Mouse (Mus musculus) cerebellum, adult (tissue): ENCODE measurements around the gene Nrn1l.
A peak's percentile ranks its signal among the peaks of the same experiment; 100 is the strongest.

Source experiments
- ATAC-seq: cut with Nextera tagmentation; 2 replicates; pipeline ENCODE4 v1.9.2; 2017; ENCODE audit warnings: mild to moderate bottlenecking, moderate library complexity, mixed read lengths; ENCODE audit not compliant: insufficient number of reproducible peaks, low FRiP score, low TSS enrichment

Gene Nrn1l

DNA sequence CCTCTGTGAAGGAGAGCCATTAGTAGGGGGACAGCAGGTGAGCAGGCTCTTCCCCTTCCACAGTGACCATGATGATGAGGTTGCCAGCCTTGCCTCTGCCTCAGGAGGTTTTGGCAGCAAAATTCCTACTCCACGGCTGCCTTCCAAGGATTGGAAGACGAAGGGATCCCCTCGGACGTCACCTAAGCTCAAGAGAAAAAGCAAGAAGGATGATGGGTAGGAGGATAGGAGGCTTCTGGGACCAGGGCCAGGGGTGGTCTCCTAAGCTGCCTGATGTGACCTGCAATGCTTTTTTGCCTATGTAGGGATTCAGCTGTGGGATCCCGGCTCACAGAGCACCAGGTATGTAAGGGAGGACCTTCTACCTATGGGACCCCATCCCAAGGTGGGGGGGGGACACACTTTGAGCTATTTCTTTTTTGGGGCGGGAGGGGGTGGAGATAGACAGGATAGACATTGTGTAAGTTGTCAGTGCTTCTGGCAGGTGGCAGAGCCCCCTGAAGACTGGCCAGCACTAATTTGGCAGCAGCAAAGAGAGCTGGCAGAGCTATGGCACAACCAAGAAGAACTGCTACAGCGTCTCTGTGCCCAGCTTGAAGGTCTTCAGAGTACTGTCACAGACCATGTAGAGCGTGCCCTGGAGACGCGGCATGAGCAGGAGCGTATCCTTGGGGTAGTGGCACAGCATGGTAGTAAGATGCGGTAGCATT lies 3.5 kb upstream of the Nrn1l start:
- ATAC-seq: no peak

- no peak for ATAC-seq
These were observed 2.5 kb upstream of the Nrn1l start for GRCm38 (mm10) chr8:105890870-105891269.

GRCm38 (mm10) chr8:105892432-105892831 lies 935 bp upstream of the Nrn1l start:
- no peak for ATAC-seq

DNA sequence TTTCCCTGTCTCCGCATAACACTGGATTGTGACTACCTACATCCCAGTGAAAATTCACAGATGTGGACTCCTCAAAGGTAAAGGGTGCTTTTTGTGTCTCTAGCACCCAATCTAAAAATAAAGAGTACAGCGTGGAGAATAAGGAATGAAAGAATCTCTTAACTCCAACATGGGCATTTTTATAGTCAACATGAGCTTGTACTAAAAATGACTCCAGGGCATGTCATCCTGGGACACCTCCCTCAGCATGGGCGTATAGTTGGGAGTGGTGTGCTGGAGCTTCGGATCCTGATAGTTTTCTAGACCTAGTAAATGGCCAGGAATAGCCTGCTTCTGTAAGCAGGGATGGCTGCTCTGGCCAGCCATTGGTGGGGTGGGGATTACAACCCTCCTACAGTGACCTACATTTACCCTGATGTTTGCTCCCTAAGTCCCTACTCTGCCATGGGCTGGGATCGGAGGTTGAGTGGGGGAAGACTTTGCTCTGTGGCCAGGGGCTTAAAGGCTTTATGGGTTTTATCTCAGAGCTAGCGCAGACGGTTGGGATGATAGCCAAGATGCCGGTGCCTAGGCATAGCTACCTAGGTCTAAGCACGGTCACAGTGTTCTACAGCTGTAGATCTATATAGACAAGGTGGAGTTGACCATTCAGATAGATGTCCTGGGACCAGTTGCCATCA lies 4.6 kb downstream of the Nrn1l start:
- ATAC-seq: no peak

GRCm38 (mm10) chr8:105900180-105900940 lies 7.0 kb downstream of the Nrn1l start, which contains the start of gene Pskh1:
Gene Pskh1 (plus strand): TSS chr8:105900441.
- peak; percentile 95 for ATAC-seq

DNA sequence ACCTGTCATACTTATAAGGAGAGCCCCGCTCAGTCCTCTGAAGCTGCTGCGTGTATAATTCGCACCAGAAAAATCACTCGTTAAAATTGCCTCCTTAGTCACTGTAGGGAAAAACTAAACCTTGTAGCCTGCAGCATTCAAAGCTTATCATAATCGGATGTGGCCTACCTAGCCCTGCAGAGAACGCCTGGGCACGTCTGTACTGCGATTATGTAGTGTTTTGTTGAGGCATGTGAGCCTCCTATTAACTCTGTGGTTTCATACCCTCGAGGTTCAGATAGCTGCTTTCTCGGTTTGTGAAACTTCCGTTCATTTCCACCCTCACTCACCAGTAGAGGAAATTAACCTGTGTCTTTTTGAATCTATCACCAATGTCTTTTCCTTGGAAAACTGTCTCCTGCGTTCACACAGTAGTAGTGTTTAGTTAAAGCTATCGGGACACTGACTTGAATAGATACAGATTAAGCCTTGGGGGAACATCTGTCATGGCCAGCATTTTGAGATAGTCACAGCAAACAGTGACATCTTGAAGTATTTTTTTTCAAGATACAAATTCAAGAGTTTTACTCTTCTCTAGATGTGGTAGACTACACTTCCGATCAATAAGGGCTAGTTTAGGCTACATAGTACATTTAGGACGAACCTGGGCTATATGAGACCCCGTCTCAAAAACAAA lies 7.7 kb downstream of the Nrn1l start:
- ATAC-seq: 0 out of 2 replicates have a peak, but pooled peaks have one; percentile 11

DNA sequence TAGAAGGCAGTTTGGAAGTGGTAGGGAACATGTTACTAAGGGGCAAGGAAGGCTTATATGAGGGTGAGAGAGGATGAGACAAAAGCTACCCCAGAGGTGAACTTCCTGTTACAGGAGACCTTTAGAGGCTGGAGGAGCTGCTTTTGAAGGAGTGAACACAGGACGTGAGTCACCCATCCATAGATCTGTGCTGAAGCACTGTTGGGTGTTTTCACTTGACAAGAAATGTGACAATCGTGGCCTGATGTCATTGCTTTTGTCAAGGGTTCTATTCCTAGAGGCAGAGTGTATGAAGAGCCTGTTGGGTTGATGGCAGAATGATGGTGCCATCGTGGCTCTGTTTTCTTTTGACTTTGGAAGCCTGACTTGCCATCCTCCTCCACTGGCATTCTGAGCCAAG lies 26.0 kb downstream of the Nrn1l start:
- ATAC-seq: no peak

DNA sequence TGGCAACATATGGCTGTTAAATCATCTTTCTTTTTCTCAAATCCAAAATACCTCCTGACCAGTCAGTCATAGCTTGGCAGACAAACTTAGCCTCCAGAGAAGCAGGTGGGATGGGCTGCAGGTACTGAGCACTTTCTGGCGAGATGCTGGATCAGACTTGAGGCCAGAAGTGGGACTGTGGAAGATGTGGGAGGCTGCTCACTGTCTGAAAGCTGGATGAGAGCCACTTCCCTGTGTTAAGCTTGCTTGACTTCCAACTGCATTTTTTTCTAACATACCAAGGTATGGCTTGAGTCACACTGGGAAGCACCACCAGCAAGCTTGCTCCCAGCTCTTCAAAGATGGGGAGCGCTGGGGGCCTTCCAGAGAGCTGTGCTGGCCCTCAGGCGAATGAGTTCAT lies 31.8 kb downstream of the Nrn1l start:
- no peak for ATAC-seq

- peak; percentile 47; the same call in 1 of the 2 replicates for ATAC-seq
These were observed 37.2 kb downstream of the Nrn1l start for GRCm38 (mm10) chr8:105930602-105931001.

DNA sequence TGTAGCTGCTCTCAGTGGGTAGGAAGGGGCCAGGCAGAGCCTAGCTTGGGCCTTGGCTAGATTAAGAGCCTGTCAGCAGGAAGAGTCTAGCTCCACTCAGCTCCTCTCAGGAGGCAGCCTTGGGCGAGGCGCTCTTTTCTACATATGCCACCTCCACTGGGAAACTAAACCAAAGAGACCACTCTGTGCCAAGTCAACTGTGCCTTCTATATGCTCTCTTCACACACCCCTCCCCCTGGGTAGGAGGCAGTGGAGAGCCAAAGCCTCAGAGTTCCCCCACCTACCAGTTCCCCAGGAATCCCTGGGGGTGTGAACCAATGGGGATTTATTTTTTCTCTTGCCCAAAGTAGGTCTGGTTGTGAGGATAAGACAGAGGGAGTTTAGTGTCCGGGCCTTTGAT lies 37.9 kb downstream of the Nrn1l start:
- no peak for ATAC-seq

GRCm38 (mm10) chr8:105932525-105932924 lies 39.2 kb downstream of the Nrn1l start:
- ATAC-seq: no peak

DNA sequence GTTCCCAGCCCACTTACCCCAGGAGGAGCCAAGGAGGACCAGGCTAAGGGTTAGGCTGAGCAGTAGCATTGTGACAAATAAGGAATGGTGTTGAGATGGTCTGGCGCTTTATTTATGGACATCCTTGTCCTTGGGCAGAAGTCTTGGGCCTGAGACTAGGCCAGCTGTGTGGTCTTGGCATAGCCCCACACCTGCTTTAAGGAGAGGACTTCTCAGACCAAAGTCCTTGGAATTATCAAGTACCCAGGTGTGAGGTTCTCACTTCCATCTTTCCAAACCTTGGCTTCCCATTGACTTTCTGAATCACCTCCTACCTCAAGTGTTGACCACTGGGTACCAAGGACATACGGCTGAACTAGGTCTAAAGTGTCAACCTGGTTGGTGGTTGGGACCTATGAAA lies 40.4 kb downstream of the Nrn1l start, which contains the start of gene Ctrl:
Gene Ctrl, minus strand, starts transcription at position 101 of the 400 bp plus-strand sequence.
- ATAC-seq: no peak

GRCm38 (mm10) chr8:105935105-105935504 lies 41.7 kb downstream of the Nrn1l start:
- no peak for ATAC-seq

- ATAC-seq: no peak
These were observed 42.7 kb downstream of the Nrn1l start for GRCm38 (mm10) chr8:105935863-105936603.

DNA sequence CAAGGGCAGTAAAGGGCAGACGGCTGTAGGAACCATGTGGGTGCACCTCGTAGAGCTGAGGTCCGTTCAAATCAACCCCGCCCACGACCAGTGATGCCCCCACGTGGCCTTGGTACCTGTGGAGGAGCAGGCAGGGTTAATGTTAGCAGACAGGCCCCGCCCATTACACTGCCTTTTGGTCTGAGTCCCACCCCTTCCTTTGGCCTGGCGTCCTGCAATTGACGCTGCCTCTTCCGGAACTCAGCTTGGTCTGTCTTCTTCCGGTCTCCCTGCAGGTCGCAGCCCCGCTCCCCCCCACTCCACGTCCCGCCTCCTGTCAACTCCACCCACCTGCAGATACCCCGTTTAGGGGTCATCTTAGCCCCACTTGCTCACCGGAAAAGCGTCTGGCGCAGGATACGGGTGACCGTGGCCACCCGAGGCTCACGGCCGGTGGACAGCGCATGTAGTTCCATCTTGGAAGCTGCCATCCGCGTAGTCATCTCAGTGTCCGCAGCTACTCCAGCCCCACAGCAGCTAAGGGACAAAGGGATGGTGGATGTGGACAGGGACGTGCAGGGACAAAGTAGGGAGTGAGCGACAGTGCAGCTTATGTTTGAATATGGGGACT lies 43.6 kb downstream of the Nrn1l start:
- peak; percentile 80 for ATAC-seq

- no peak; the same call in 1 of the 2 replicates for ATAC-seq
These were observed 44.3 kb downstream of the Nrn1l start for GRCm38 (mm10) chr8:105937496-105938305.

DNA sequence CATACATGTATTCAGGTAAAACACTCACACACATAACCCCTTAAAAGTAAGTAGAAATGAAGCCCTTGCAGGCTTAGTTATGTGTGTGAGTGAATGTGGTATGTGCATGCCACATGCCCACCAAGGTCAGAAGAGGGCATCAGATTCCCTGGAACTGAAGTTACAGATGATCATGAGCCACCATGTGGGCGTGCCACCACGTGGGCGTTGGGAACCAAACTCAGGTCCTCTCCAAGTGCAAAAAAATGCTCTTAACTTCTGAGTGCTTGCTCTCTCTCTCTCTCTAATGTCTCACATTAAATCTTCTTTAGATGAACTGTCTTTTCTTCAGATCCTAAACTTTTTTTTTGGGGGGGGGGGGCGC lies 44.9 kb downstream of the Nrn1l start, which contains the start of gene Psmb10:
Gene Psmb10, minus strand, starts transcription at position 139 of the 364 bp plus-strand sequence.
- ATAC-seq: no peak

GRCm38 (mm10) chr8:105942026-105942425 lies 48.7 kb downstream of the Nrn1l start:
- no peak for ATAC-seq

DNA sequence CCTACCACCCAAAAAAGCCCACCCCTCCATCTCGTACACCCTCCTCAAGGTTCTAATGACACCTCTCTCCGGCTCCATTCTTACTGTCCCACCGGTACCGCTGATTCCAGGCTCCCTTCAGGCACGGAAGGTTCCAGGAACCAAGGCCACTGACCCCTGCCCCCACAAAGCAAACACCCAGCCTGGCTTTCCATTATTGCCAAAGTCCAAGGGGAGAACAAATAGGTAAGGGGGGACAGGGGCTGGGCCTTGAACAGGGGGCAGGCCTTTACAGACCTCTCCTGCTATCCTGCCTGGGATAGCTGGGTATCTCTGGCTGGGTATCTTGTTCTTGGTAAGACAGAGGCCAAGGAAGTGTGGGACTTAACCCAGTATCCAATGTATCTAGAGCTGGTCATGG lies 49.2 kb downstream of the Nrn1l start:
- no peak for ATAC-seq
